Mouse (Mus musculus) CH12.LX (cell line): Measurements from ENCODE around the gene Cdc42bpa.

Experiments
- CHD1 ChIP-seq: IDR thresholded peaks from 2 replicates; pipeline ENCODE4 v1.6.1; 2012; ENCODE audit warnings: low read depth, low read length, improper control_type of control experiment, inconsistent platforms
- CHD2 ChIP-seq: IDR thresholded peaks from 2 replicates; pipeline ENCODE4 v1.6.1; 2011; ENCODE audit warnings: low read length, improper control_type of control experiment
- CTCF ChIP-seq, 2 experiments: IDR thresholded peaks in 1 of 2; conservative IDR thresholded peaks in 1 of 2; 2 replicates each; pipeline ENCODE4 v1.5.1; 2011 to 2012; ENCODE audit warnings: low read depth in 2 of 2, low read length in 2 of 2, improper control_type of control experiment in 1 of 2, inconsistent platforms in 1 of 2, mild to moderate bottlenecking in 1 of 2, moderate library complexity in 1 of 2
- EP300 ChIP-seq: IDR thresholded peaks from 2 replicates; pipeline ENCODE4 v1.6.1; 2011; ENCODE audit warnings: low read length, improper control_type of control experiment
- MYC ChIP-seq: IDR thresholded peaks from 2 replicates; pipeline ENCODE4 v1.6.1; 2011; ENCODE audit warnings: low read depth, mild to moderate bottlenecking, improper control_type of control experiment, low read length
- POLR2A ChIP-seq: IDR thresholded peaks from 2 replicates; pipeline ENCODE4 v1.6.1; 2011; ENCODE audit warnings: low read depth, mild to moderate bottlenecking, improper control_type of control experiment, low read length
- POLR2AphosphoS2 ChIP-seq: IDR thresholded peaks from 2 replicates; pipeline ENCODE4 v1.6.1; 2011; ENCODE audit warnings: low read depth, low read length, improper control_type of control experiment
- RAD21 ChIP-seq: IDR thresholded peaks from 2 replicates; pipeline ENCODE4 v1.6.1; 2011; ENCODE audit warnings: low read depth, mild to moderate bottlenecking, low read length, improper control_type of control experiment, moderate library complexity

GRCm38 (mm10) chr1:179960543-179960876 is 238 bp downstream of the Cdc42bpa start:
- TF ChIP-seq CTCF (conservative IDR thresholded peaks at IDR 0.05 in 1 of 2, IDR thresholded peaks at IDR 0.05 in 1 of 2; ENCODE audit: low read depth in 2 of 2, low read length in 2 of 2): no peak
- TF ChIP-seq RAD21: no peak
- no peak for TF ChIP-seq CHD1
- TF ChIP-seq CHD2: no peak
- TF ChIP-seq POLR2A: no peak
- no peak for TF ChIP-seq MYC
- TF ChIP-seq EP300: no peak
- no peak for TF ChIP-seq POLR2AphosphoS2
